Mouse (Mus musculus) brain, embryonic 14.5 days (tissue): Measurements from ENCODE around the gene Pgm5. TPM values are rescaled to one million over a fixed set of nuclear protein-coding genes. Genes with fewer than 3 reads are reported as not detected.

Experiments used
- DNase-seq: peaks from one replicate; pipeline ENCODE4 v3.0.0-alpha.2; 2011; ENCODE audit warnings: low read depth
- CTCF ChIP-seq: fragments of 200-500 bp; IDR thresholded peaks from 2 replicates; pipeline ENCODE4 v1.5.1; 2012; ENCODE audit warnings: inconsistent platforms, mild to moderate bottlenecking, moderate library complexity, borderline replicate concordance; ENCODE audit not compliant: insufficient read depth, insufficient read length; ENCODE audit errors: extremely low read depth
- POLR2A ChIP-seq: fragments of 200-500 bp; IDR thresholded peaks from 2 replicates; pipeline ENCODE4 v1.6.1; 2012; ENCODE audit warnings: mild to moderate bottlenecking, inconsistent platforms, borderline replicate concordance; ENCODE audit not compliant: poor library complexity, insufficient read depth, insufficient read length, severe bottlenecking; ENCODE audit errors: extremely low read depth
- polyA plus RNA-seq: library from polyadenylated mRNA; depleted of rRNA; stranded (reverse); fragments of >200 nt; gene quantifications from 2 replicates; pipeline ENCODE4 v1.2.3, GENCODE M21; 2012

Gene Pgm5
- polyA plus RNA-seq, 1 experiment: 6.7 TPM

GRCm38 (mm10) chr19:24692691-24693090, 169.0 kb downstream of the Pgm5 start:
- no peak for TF ChIP-seq POLR2A
- no peak for TF ChIP-seq CTCF

DNA sequence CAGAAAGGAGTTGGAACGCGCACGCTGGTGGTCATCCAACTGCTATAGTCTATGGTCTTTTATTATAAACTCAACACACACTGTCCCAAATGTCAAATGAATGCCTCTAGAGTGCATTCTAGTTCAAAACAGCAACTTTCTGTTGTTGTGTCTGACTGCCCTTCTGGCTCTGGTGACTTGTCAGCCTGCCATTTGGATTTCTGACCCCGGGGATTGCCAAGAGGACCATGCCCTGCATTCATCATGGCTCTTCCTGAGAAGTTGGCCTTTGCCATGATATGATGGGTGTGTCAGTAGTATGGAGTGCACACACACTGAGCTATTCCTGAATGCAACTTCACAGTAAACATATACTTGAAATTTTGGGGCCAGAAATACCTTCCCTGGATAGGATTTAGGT, 172.1 kb downstream of the Pgm5 start:
- DNase-seq: no peak
- no peak for TF ChIP-seq POLR2A
- no peak for TF ChIP-seq CTCF

More at GRCm38 (mm10) chr19:24692691-24693090, 169.0 kb downstream of the Pgm5 start:
- no peak for DNase-seq

GRCm38 (mm10) chr19:24688327-24688726, 173.3 kb downstream of the Pgm5 start:
- no peak for DNase-seq
- TF ChIP-seq POLR2A: no peak
- no peak for TF ChIP-seq CTCF

DNA sequence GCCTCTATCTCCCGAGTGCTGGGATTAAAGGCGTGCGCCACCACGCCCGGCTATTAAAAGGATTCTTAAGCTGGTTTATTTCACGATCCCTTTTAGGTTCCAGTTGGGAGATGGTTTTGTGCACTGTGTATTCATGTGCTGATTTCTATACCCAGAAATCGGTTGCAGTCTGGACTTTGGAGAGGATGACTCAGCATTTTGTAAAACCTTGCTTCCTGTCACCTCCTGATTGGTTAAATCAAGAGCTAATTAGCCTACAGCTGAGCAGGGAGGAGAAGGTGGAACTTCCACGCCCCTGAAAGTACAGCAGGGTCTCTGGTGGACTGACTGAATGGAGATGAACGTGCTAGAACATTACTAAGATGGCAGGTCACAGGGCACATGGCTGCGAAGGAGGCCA, 175.2 kb downstream of the Pgm5 start:
- no peak for DNase-seq
- TF ChIP-seq CTCF: no peak
- TF ChIP-seq POLR2A: no peak

GRCm38 (mm10) chr19:24683016-24683720, 178.5 kb downstream of the Pgm5 start:
- TF ChIP-seq CTCF: no peak
- TF ChIP-seq POLR2A: no peak

GRCm38 (mm10) chr19:24677242-24677984, 184.2 kb downstream of the Pgm5 start:
- peak; percentile 38 for DNase-seq
- TF ChIP-seq CTCF: no peak
- TF ChIP-seq POLR2A: no peak

More at GRCm38 (mm10) chr19:24683016-24683720, 178.5 kb downstream of the Pgm5 start:
- no peak for DNase-seq

DNA sequence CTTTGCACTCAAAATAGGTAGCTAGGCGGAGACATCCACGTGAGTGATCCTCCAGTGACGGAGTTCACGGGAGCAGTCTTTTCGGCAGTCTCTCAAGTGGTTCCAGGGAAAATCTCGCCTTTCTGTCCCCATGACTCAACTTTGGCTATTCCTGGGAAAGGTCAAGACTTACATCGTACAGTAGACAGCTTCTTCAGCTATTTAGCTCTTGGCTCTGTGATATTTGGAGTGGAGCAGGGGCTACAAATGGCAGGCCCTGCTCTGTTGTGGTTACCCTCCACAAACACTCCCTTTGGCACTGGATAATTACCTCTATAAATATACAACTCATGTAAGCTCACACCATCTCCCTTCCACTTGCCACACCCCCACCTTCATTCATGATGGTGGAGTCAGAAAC, 185.2 kb downstream of the Pgm5 start:
- DNase-seq: no peak
- TF ChIP-seq CTCF (no peak), POLR2A (no peak)

DNA sequence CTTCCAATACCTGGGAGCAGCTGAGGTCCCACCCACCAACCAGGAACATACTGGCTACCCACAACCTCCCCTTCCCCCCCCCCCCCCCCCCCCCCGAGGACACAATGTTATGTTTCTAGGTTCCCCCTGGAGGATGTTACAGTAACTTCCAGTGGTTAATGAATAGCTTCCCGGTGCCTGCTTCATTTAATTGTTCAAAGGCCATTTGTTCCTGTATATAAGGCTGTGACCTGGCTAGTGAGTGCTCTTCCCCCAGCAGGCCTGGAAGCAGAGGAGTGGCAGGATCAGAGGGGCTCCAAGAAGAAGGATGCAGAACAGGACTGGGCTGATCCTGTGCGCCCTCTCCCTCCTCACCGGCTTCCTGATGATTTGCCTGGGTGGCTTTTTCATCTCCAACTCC, 187.9 kb downstream of the Pgm5 start, which contains the start of gene Tmem252:
Tmem252 (plus strand) TSS at position 247 of the 400 bp plus-strand sequence.
- no peak for DNase-seq
- TF ChIP-seq POLR2A (no peak), CTCF (no peak)

DNA sequence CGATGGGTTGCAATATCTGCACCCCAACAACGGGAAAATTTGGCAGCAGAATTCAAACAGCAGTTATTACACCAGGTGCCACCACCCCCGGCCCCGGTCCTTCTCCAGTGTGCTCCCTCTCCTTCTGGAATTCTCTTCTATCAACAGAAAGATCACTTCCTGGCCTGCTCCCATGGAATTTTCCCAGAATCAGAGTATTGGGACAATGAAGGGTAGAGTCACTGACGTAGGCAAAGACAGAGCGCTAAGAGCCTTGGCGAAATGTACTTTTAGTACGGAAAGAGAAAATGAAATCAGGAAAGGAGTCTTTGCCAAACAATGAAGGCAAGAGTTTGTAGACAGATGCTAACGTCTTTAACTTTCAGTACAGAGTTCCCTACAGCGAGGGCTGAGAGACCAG, 188.3 kb downstream of the Pgm5 start:
- TF ChIP-seq POLR2A (no peak), CTCF (no peak)
- no peak for DNase-seq

DNA sequence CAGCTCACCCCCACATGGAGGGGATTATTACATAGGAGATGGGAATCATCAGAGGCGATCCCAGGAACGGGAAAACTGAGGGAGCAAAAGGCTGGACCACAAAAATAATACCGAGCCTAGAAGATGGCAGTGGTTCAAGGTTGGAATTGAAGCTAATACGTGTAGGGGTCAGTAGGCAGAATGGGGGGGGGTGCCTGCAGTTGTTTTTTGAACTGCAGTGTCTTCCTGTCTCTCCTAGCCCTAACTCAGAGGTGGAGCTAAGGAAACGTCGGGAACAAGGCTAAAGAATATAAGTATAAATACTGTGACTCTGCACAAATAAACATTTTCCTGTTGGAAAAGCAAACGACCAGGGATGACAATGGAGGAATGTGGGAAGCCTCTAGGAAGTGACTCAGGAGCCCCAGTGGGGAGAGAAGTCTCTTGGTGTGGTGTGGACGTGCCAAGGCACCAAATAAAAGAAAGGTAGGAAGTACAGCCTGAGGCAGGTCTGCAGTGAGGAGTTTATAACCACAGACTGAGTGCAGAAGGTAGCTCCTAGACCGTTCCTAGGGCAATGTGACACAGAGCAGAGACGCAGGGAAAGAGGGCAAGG, 189.2 kb downstream of the Pgm5 start:
- TF ChIP-seq POLR2A (no peak), CTCF (no peak)
- no peak for DNase-seq

DNA sequence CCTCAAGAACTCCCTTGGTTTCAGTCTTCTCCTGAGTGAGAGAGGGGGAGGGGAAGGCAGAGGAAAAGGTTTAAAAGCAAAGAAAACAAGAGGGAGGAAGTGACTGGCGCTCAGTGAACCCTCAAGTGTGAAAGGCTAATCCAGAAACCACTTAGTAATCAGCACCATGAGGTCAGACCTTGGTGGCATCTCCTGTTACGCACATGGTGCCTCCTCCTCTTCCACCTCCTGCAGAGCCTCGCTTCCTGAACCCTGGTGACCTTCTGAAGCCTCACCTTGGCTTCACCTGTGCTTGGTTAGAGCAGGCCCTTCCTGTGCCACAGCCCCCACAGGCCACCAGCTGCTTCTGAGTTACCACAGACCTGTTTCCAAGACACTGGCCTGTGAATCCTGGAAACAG, 190.1 kb downstream of the Pgm5 start:
- TF ChIP-seq CTCF (no peak), POLR2A (no peak)
- DNase-seq: no peak

DNA sequence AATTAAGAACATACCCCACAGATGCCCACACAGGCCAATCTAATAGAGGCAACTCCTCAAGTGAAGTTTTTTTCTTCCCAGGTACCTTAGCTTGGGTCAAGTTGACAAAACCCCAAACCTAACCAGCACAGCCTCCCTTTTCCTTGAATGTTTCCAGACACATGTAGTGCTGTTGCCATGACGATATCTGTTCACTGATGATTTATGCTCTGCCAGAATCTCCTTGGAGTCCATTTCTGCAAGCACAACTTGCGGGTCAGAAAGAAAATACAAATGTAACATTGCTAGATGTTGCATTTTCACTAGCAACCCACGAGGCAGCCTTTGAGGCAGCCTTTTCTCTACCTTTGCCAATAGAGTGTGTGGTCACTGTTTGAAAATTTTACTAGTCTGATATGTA, 194.1 kb downstream of the Pgm5 start:
- TF ChIP-seq CTCF: no peak
- no peak for TF ChIP-seq POLR2A
- peak; percentile 56 for DNase-seq

- TF ChIP-seq POLR2A: no peak
- no peak for TF ChIP-seq CTCF
- no peak for DNase-seq
Measured at GRCm38 (mm10) chr19:24665771-24666170, 195.9 kb downstream of the Pgm5 start.
